Mouse (Mus musculus) megakaryocyte, embryonic 14.5 days (primary cell): ENCODE data around the gene Sh3rf3. TPM values are rescaled to one million over a fixed set of nuclear protein-coding genes. Genes with fewer than 3 reads are reported as not detected.

Experiments
- H3K27me3 ChIP-seq: replicated peaks from 2 replicates; pipeline ENCODE3; 2012; ENCODE audit warnings: inconsistent platforms
- H3K36me3 ChIP-seq: replicated peaks from 2 replicates; pipeline ENCODE3; 2012; ENCODE audit warnings: low read length, inconsistent platforms, mixed read lengths
- H3K4me1 ChIP-seq: 2 replicates; pipeline ENCODE4 v1.6.1; 2012; ENCODE audit warnings: inconsistent platforms
- H3K4me3 ChIP-seq: replicated peaks from 2 replicates; pipeline ENCODE3; 2012; ENCODE audit warnings: moderate library complexity, mild to moderate bottlenecking, inconsistent platforms
- H3K9me3 ChIP-seq: 2 replicates; pipeline ENCODE4 v1.6.1; 2012; ENCODE audit warnings: inconsistent platforms
- FLI1 ChIP-seq: IDR thresholded peaks from 2 replicates; pipeline ENCODE4 v1.6.1; 2012; ENCODE audit warnings: low read length, inconsistent platforms, mixed read lengths
- GATA1 ChIP-seq: IDR thresholded peaks from 3 replicates; pipeline ENCODE4 v1.6.1; 2012; ENCODE audit warnings: mixed read lengths, low read length, inconsistent platforms, borderline replicate concordance
- polyA plus RNA-seq: library from polyadenylated mRNA; stranded (reverse); fragments of >175 nt; gene quantifications from 2 replicates; pipeline ENCODE4 v1.2.3, GENCODE M21; 2012; ENCODE audit warnings: low replicate concordance; ENCODE audit not compliant: insufficient read depth

The Sh3rf3 gene
- polyA plus RNA-seq, 1 experiment = not detected

GRCm38 (mm10) chr10:58969351-58969750, 156.2 kb downstream of the Sh3rf3 start:
- no peak overlapping the region for H3K4me3 ChIP-seq
- no peaks in the 10 kb centered on the region for H3K27me3 ChIP-seq
- peaks cover 4% of the 10 kb centered on the region; the same call in 1 of the 2 replicates for H3K4me1 ChIP-seq
- TF ChIP-seq GATA1 (no peak), FLI1 (no peak)
- no peaks in the 10 kb centered on the region for H3K36me3 ChIP-seq
- H3K9me3 ChIP-seq = peaks cover 6% of the 10 kb centered on the region

- no peaks in the 10 kb centered on the region for H3K36me3 ChIP-seq
- no peak for TF ChIP-seq FLI1
- TF ChIP-seq GATA1 = no peak
- peaks cover 6% of the 10 kb centered on the region for H3K9me3 ChIP-seq
- no peaks in the 10 kb centered on the region for H3K27me3 ChIP-seq
- peaks cover 4% of the 10 kb centered on the region; the same call in 1 of the 2 replicates for H3K4me1 ChIP-seq
- no peak overlapping the region for H3K4me3 ChIP-seq
Observed at GRCm38 (mm10) chr10:58972115-58972514, 159.0 kb downstream of the Sh3rf3 start.

GRCm38 (mm10) chr10:58974138-58974537, 161.0 kb downstream of the Sh3rf3 start:
- Histone ChIP-seq H3K9me3 (peaks cover 6% of the 10 kb centered on the region), H3K4me3 (no peak overlapping the region), H3K27me3 (no peaks in the 10 kb centered on the region), H3K4me1 (peaks cover 4% of the 10 kb centered on the region; the same call in 1 of the 2 replicates), H3K36me3 (no peaks in the 10 kb centered on the region)
- TF ChIP-seq GATA1 (no peak), FLI1 (no peak)

GRCm38 (mm10) chr10:58979320-58979959, 166.3 kb downstream of the Sh3rf3 start:
- peaks cover 9% of the 10 kb centered on the region for H3K9me3 ChIP-seq
- TF ChIP-seq FLI1 = no peak
- no peak for TF ChIP-seq GATA1
- H3K36me3 ChIP-seq = no peaks in the 10 kb centered on the region
- no peak overlapping the region for H3K4me3 ChIP-seq
- H3K27me3 ChIP-seq = no peaks in the 10 kb centered on the region
- H3K4me1 ChIP-seq = no peaks in the 10 kb centered on the region

- Histone ChIP-seq H3K36me3 (no peaks in the 10 kb centered on the region), H3K4me3 (no peak overlapping the region), H3K9me3 (peaks cover 9% of the 10 kb centered on the region), H3K4me1 (no peaks in the 10 kb centered on the region), H3K27me3 (no peaks in the 10 kb centered on the region)
- TF ChIP-seq FLI1 (no peak), GATA1 (no peak)
Observed at GRCm38 (mm10) chr10:58981674-58982329, 168.6 kb downstream of the Sh3rf3 start.

- Histone ChIP-seq H3K9me3 (peaks cover 9% of the 10 kb centered on the region), H3K4me3 (no peak overlapping the region), H3K27me3 (no peaks in the 10 kb centered on the region), H3K36me3 (no peaks in the 10 kb centered on the region), H3K4me1 (no peaks in the 10 kb centered on the region)
- TF ChIP-seq GATA1 (no peak), FLI1 (no peak)
Observed at GRCm38 (mm10) chr10:58982546-58983154, 169.5 kb downstream of the Sh3rf3 start.

- H3K27me3 ChIP-seq = no peaks in the 10 kb centered on the region
- no peaks in the 10 kb centered on the region for H3K9me3 ChIP-seq
- H3K4me3 ChIP-seq = no peak overlapping the region
- H3K36me3 ChIP-seq = no peaks in the 10 kb centered on the region
- H3K4me1 ChIP-seq = no peaks in the 10 kb centered on the region
- TF ChIP-seq FLI1 (no peak), GATA1 (no peak)
Observed at GRCm38 (mm10) chr10:58991611-58992010, 178.5 kb downstream of the Sh3rf3 start.

GRCm38 (mm10) chr10:58994726-58995125, 181.6 kb downstream of the Sh3rf3 start:
- TF ChIP-seq FLI1 = no peak
- TF ChIP-seq GATA1 = no peak
- H3K9me3 ChIP-seq = no peaks in the 10 kb centered on the region
- H3K4me1 ChIP-seq = no peaks in the 10 kb centered on the region
- no peak overlapping the region for H3K4me3 ChIP-seq
- no peaks in the 10 kb centered on the region for H3K36me3 ChIP-seq
- no peaks in the 10 kb centered on the region for H3K27me3 ChIP-seq

- no peaks in the 10 kb centered on the region for H3K27me3 ChIP-seq
- no peak overlapping the region for H3K4me3 ChIP-seq
- no peaks in the 10 kb centered on the region for H3K36me3 ChIP-seq
- H3K4me1 ChIP-seq = no peaks in the 10 kb centered on the region
- H3K9me3 ChIP-seq = no peaks in the 10 kb centered on the region
- TF ChIP-seq FLI1 (no peak), GATA1 (no peak)
Observed at GRCm38 (mm10) chr10:58995132-58995531, 182.0 kb downstream of the Sh3rf3 start.

- H3K36me3 ChIP-seq = no peaks in the 10 kb centered on the region
- no peak overlapping the region for H3K4me3 ChIP-seq
- H3K9me3 ChIP-seq = no peaks in the 10 kb centered on the region
- H3K4me1 ChIP-seq = no peaks in the 10 kb centered on the region
- TF ChIP-seq FLI1 (no peak), GATA1 (no peak)
- no peaks in the 10 kb centered on the region for H3K27me3 ChIP-seq
Observed at GRCm38 (mm10) chr10:59002361-59002760, 189.2 kb downstream of the Sh3rf3 start.
